Mouse (Mus musculus): ENCODE data around the gene Rin1. TPM values are rescaled to one million over a fixed set of nuclear protein-coding genes. Genes with fewer than 3 reads are reported as not detected.

Gene Rin1
- polyA plus RNA-seq, 1 experiment from 2014 or later = 1.6 TPM

- no peak overlapping the region for H3K27ac ChIP-seq
- H3K4me2 ChIP-seq = no peak overlapping the region
- ATAC-seq (replicated peaks) = no peak
- H3K36me3 ChIP-seq (replicated peaks) = no peaks in the 10 kb centered on the region
- peaks cover 11% of the 10 kb centered on the region; the same call in 1 of the 2 replicates for H3K4me1 ChIP-seq
- WGBS = 42% methylated on average over 5 of the region's 5 CpGs
- no peak overlapping the region for H3K9ac ChIP-seq
- no peaks in the 10 kb centered on the region for H3K9me3 ChIP-seq
- H3K27me3 ChIP-seq (replicated peaks) = 0 out of 2 replicates have a peak, but pooled peaks cover 5% of the 10 kb centered on the region
- H3K4me3 ChIP-seq = no peak overlapping the region
These were observed 10.4 kb downstream of the Rin1 start for GRCm38 (mm10) chr19:5060365-5061330.

GRCm38 (mm10) chr19:5062041-5062440 is 11.8 kb downstream of the Rin1 start:
- no peak for ATAC-seq (replicated peaks)
- WGBS = 88% methylated on average over 5 of the region's 5 CpGs
- Histone ChIP-seq H3K4me1 (peaks cover 11% of the 10 kb centered on the region; the same call in 1 of the 2 replicates), H3K4me3 (no peak overlapping the region), H3K9me3 (no peaks in the 10 kb centered on the region), H3K36me3 (replicated peaks) (no peaks in the 10 kb centered on the region), H3K9ac (no peak overlapping the region), H3K4me2 (no peak overlapping the region), H3K27me3 (replicated peaks) (peaks cover 8% of the 10 kb centered on the region), H3K27ac (no peak overlapping the region)

- H3K4me2 ChIP-seq = no peak overlapping the region
- no peaks in the 10 kb centered on the region for H3K9me3 ChIP-seq
- H3K4me1 ChIP-seq = peaks cover 15% of the 10 kb centered on the region; the same call in 1 of the 2 replicates
- H3K27ac ChIP-seq = no peak overlapping the region
- no peak overlapping the region for H3K4me3 ChIP-seq
- 81% methylated on average over 6 of the region's 6 CpGs for WGBS
- no peaks in the 10 kb centered on the region for H3K36me3 ChIP-seq (replicated peaks)
- ATAC-seq (replicated peaks) = no peak
- no peak overlapping the region for H3K9ac ChIP-seq
- peaks cover 11% of the 10 kb centered on the region for H3K27me3 ChIP-seq (replicated peaks)
These were observed 12.2 kb downstream of the Rin1 start for GRCm38 (mm10) chr19:5062446-5062845.

GRCm38 (mm10) chr19:5065104-5065503 is 14.8 kb downstream of the Rin1 start:
- Histone ChIP-seq H3K9me3 (no peaks in the 10 kb centered on the region), H3K27ac (no peak overlapping the region), H3K9ac (no peak overlapping the region), H3K4me2 (no peak overlapping the region), H3K4me3 (no peak overlapping the region), H3K27me3 (replicated peaks) (peaks cover 26% of the 10 kb centered on the region), H3K4me1 (peaks cover 24% of the 10 kb centered on the region), H3K36me3 (replicated peaks) (no peaks in the 10 kb centered on the region)
- ATAC-seq (replicated peaks) = no peak
- WGBS = 66% methylated on average over 7 of the region's 7 CpGs

- 14% methylated on average over 15 of the region's 15 CpGs for WGBS
- H3K36me3 ChIP-seq (replicated peaks) = no peaks in the 10 kb centered on the region
- H3K4me2 ChIP-seq = peak overlapping the region; percentile 73
- no peak for ATAC-seq (replicated peaks)
- H3K9me3 ChIP-seq = no peaks in the 10 kb centered on the region
- no peak overlapping the region for H3K27ac ChIP-seq
- H3K27me3 ChIP-seq (replicated peaks) = peaks cover 26% of the 10 kb centered on the region
- peaks cover 34% of the 10 kb centered on the region for H3K4me1 ChIP-seq
- no peak overlapping the region for H3K9ac ChIP-seq
- 0 out of 2 replicates have a peak overlapping the region, but pooled peaks have one; percentile 37 for H3K4me3 ChIP-seq
These were observed 16.9 kb downstream of the Rin1 start for GRCm38 (mm10) chr19:5067040-5067799.

GRCm38 (mm10) chr19:5067867-5068569 is 17.7 kb downstream of the Rin1 start, which contains the start of gene Cd248:
Gene Cd248 (plus strand): TSS chr19:5068078.
- Histone ChIP-seq H3K36me3 (replicated peaks) (no peaks in the 10 kb centered on the region), H3K27me3 (replicated peaks) (peaks cover 26% of the 10 kb centered on the region), H3K9ac (peak within 1 kb of the TSS; percentile 46), H3K4me1 (peaks cover 42% of the 10 kb centered on the region), H3K9me3 (no peaks in the 10 kb centered on the region), H3K4me2 (peak within 1 kb of the TSS; percentile 73), H3K4me3 (peak within 1 kb of the TSS; percentile 37), H3K27ac (no peak within 1 kb of the TSS)
- 0 out of 2 replicates have a peak, but pooled peaks have one; percentile 19 for ATAC-seq (replicated peaks)
- under 1% methylated on average over 52 of the region's 56 CpGs for WGBS

GRCm38 (mm10) chr19:5068570-5069234 is 18.4 kb downstream of the Rin1 start:
- no peak for ATAC-seq (replicated peaks)
- peaks cover 42% of the 10 kb centered on the region for H3K4me1 ChIP-seq
- no peak overlapping the region for H3K27ac ChIP-seq
- H3K9ac ChIP-seq = peak overlapping the region; percentile 46
- H3K4me3 ChIP-seq = peak overlapping the region; percentile 37
- H3K4me2 ChIP-seq = peak overlapping the region; percentile 73
- H3K9me3 ChIP-seq = no peaks in the 10 kb centered on the region
- no peaks in the 10 kb centered on the region for H3K36me3 ChIP-seq (replicated peaks)
- WGBS = 34% methylated on average over 21 of the region's 21 CpGs
- peaks cover 26% of the 10 kb centered on the region for H3K27me3 ChIP-seq (replicated peaks)

- H3K4me1 ChIP-seq = peaks cover 42% of the 10 kb centered on the region
- no peaks in the 10 kb centered on the region for H3K36me3 ChIP-seq (replicated peaks)
- no peak overlapping the region for H3K27ac ChIP-seq
- WGBS = 85% methylated on average over 5 of the region's 5 CpGs
- no peak for ATAC-seq (replicated peaks)
- H3K4me2 ChIP-seq = no peak overlapping the region; the same call in 1 of the 2 replicates
- peaks cover 31% of the 10 kb centered on the region for H3K27me3 ChIP-seq (replicated peaks)
- H3K4me3 ChIP-seq = no peak overlapping the region
- H3K9ac ChIP-seq = no peak overlapping the region
- H3K9me3 ChIP-seq = no peaks in the 10 kb centered on the region
These were observed 19.2 kb downstream of the Rin1 start for GRCm38 (mm10) chr19:5069486-5069885.

- no peak for ATAC-seq (replicated peaks)
- H3K4me1 ChIP-seq = peaks cover 42% of the 10 kb centered on the region
- no peak overlapping the region for H3K4me3 ChIP-seq
- H3K4me2 ChIP-seq = no peak overlapping the region; the same call in 1 of the 2 replicates
- WGBS = 85% methylated on average over 7 of the region's 7 CpGs
- H3K9ac ChIP-seq = no peak overlapping the region
- no peaks in the 10 kb centered on the region for H3K36me3 ChIP-seq (replicated peaks)
- H3K27me3 ChIP-seq (replicated peaks) = peaks cover 34% of the 10 kb centered on the region
- H3K27ac ChIP-seq = no peak overlapping the region
- H3K9me3 ChIP-seq = no peaks in the 10 kb centered on the region
These were observed 19.7 kb downstream of the Rin1 start for GRCm38 (mm10) chr19:5069978-5070377.

- Histone ChIP-seq H3K27me3 (replicated peaks) (peaks cover 37% of the 10 kb centered on the region), H3K9me3 (no peaks in the 10 kb centered on the region), H3K36me3 (replicated peaks) (no peaks in the 10 kb centered on the region), H3K4me3 (peak overlapping the region; percentile 43), H3K9ac (peak overlapping the region; percentile 39), H3K4me1 (peaks cover 42% of the 10 kb centered on the region), H3K4me2 (peak overlapping the region; percentile 83), H3K27ac (peak overlapping the region; percentile 39; the same call in 1 of the 2 replicates)
- ATAC-seq (replicated peaks) = no peak
- 5% methylated on average over 11 of the region's 11 CpGs for WGBS
These were observed 20.8 kb downstream of the Rin1 start for GRCm38 (mm10) chr19:5071077-5071476.

Measured in midbrain, embryonic 15.5 days (tissue).